Mouse (Mus musculus): ENCODE data around the gene Ttc7. TPM values are rescaled to one million over a fixed set of nuclear protein-coding genes. Genes with fewer than 3 reads are reported as not detected.

Ttc7 gene
- total RNA-seq (2021), result 10 to 100 TPM; 15.2 to 16.0 TPM
- long read RNA-seq, experiment 1, full-length matches to known transcripts, result 1 of 11 reads
- long read RNA-seq, experiment 1, partial matches to known transcripts, result 4 of 11 reads
- long read RNA-seq, experiment 1, other reads (novel, unspliced or antisense), result 6 of 11 reads
- long read RNA-seq, experiment 2, full-length matches to known transcripts, result 3 of 7 reads
- long read RNA-seq, experiment 2, partial matches to known transcripts, result 3 of 7 reads
- long read RNA-seq, experiment 2, other reads (novel, unspliced or antisense), result 1 of 7 reads

GRCm38 (mm10) chr17:87282706-87283053 is at the start of gene Ttc7:
TSS of gene Ttc7 (plus strand) at chr17:87282886.
- peak; percentile 99 for DNase-seq (ENCODE audit: low spot score in 2 of 2)

GRCm38 (mm10) chr17:87235019-87235418 is 47.7 kb upstream of the Ttc7 start:
- no peak for DNase-seq (ENCODE audit: low spot score in 2 of 2)

GRCm38 (mm10) chr17:87236725-87237650 is 45.7 kb upstream of the Ttc7 start:
- peak; percentile 44 to 48 for DNase-seq (ENCODE audit: low spot score in 2 of 2)

GRCm38 (mm10) chr17:87237826-87238225 is 44.9 kb upstream of the Ttc7 start:
- no peak for DNase-seq (ENCODE audit: low spot score in 2 of 2)

- no peak for DNase-seq (ENCODE audit: low spot score in 2 of 2)
These were observed 36.6 kb upstream of the Ttc7 start for GRCm38 (mm10) chr17:87246103-87246502.

- no peak for DNase-seq (ENCODE audit: low spot score in 2 of 2)
These were observed 28.3 kb upstream of the Ttc7 start for GRCm38 (mm10) chr17:87254384-87254783.

- DNase-seq (ENCODE audit: low spot score in 2 of 2), result no peak
These were observed 27.0 kb upstream of the Ttc7 start for GRCm38 (mm10) chr17:87255672-87256071.

- peak in 1 of 2 experiments; percentile 46 for DNase-seq (ENCODE audit: low spot score in 2 of 2)
These were observed 19.3 kb upstream of the Ttc7 start for GRCm38 (mm10) chr17:87263401-87263800.

GRCm38 (mm10) chr17:87264054-87264830 is 18.4 kb upstream of the Ttc7 start:
- peak in 1 of 2 experiments; percentile 30 for DNase-seq (ENCODE audit: low spot score in 2 of 2)

GRCm38 (mm10) chr17:87264927-87265791 is 17.5 kb upstream of the Ttc7 start:
- peak in 1 of 2 experiments; percentile 32 for DNase-seq (ENCODE audit: low spot score in 2 of 2)

GRCm38 (mm10) chr17:87265792-87266186 is 16.9 kb upstream of the Ttc7 start, which contains the start of gene Mcfd2:
TSS of gene Mcfd2 (minus strand) at chr17:87265935.
- peak; percentile 96 to 97 for DNase-seq (ENCODE audit: low spot score in 2 of 2)

GRCm38 (mm10) chr17:87269454-87269853 is 13.2 kb upstream of the Ttc7 start:
- DNase-seq (ENCODE audit: low spot score in 2 of 2), result no peak

- no peak for DNase-seq (ENCODE audit: low spot score in 2 of 2)
These were observed 7.0 kb upstream of the Ttc7 start for GRCm38 (mm10) chr17:87275363-87276341.

- DNase-seq (ENCODE audit: low spot score in 2 of 2), result peak; percentile 88 to 91
These were observed 530 bp upstream of the Ttc7 start for GRCm38 (mm10) chr17:87282007-87282705.

- peak; percentile 57 to 64 for DNase-seq (ENCODE audit: low spot score in 2 of 2)
These were observed 519 bp downstream of the Ttc7 start for GRCm38 (mm10) chr17:87283055-87283754.

- DNase-seq (ENCODE audit: low spot score in 2 of 2), result peak in 1 of 2 experiments; percentile 26
These were observed 1.2 kb downstream of the Ttc7 start for GRCm38 (mm10) chr17:87283755-87284481.

- no peak for DNase-seq (ENCODE audit: low spot score in 2 of 2)
These were observed 1.9 kb downstream of the Ttc7 start for GRCm38 (mm10) chr17:87284482-87285040.
